Mouse (Mus musculus): ENCODE measurements around the gene S100pbp. TPM values are rescaled to one million over a fixed set of nuclear protein-coding genes. Genes with fewer than 3 reads are reported as not detected.
"Not testable (repeated sequence)": the region's sequence is repeated elsewhere in the genome, so short reads cannot be mapped to it uniquely, and the experiment has no call there.

Gene S100pbp
- polyA plus RNA-seq, 1 experiment from 2014 or later = 10.8 TPM

DNA sequence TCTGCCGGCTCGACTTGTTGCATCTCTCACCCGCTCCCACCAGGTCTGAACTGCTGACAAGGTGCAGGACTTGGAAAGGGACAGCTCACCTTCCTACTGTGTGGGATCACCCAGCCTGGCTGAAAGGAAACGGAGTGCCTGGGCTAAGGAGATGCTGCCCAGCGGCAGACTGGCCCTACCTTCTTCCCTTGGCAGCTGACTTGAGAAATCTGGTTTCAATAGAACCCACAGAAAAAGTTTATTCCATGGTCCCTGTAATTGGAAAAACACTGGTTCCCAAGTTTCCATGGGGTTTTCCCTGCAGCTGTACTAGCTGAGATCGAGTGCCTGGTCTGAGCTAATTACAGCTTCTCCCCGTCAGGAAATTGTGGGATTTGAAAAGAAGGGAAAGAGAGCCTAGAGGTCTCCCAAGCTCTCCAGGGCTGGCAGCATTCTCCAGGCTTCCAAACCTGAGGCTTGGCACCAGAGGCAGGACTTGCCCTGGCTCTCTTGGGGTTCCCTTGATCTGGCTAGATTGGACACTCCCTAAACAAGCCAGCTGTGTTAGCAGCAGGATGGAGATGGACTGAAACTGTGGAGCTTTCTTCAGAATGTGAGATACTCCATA is 29.1 kb upstream of the S100pbp start:
- no peaks in the 10 kb centered on the region for H3K9me3 ChIP-seq (replicated peaks)
- peaks cover 13% of the 10 kb centered on the region for H3K4me1 ChIP-seq (replicated peaks)
- WGBS = 75% methylated on average over 7 of the region's 7 CpGs
- peaks cover 29% of the 10 kb centered on the region for H3K27me3 ChIP-seq
- peaks cover 46% of the 10 kb centered on the region for H3K36me3 ChIP-seq
- H3K27ac ChIP-seq = no peak overlapping the region
- no peak overlapping the region for H3K4me2 ChIP-seq
- H3K4me3 ChIP-seq = no peak overlapping the region
- no peak overlapping the region for H3K9ac ChIP-seq
- ATAC-seq (replicated peaks; ENCODE audit: insufficient number of reproducible peaks, insufficient read depth, low FRiP score, low read depth) = no peak

DNA sequence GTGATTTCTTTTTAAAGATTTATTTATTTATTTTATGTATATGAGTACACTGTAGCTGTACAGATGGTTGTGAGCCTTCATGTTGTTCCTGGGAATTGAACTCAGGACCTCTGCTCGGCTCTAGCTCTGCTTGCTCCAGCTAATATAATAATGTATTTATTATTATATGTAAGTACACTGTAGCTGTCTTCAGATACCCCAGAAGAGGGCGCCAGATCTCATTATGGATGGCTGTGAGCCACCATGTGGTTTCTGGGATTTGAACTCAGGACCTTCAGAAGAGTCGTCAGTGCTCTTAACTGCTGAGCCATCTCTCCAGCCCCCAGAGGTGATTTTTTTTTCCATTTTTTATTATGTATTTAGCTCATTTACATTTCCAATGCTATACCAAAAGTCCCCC is 23.0 kb upstream of the S100pbp start:
- H3K4me3 ChIP-seq; H3K27me3 ChIP-seq; H3K4me2 ChIP-seq; H3K4me1 ChIP-seq (replicated peaks); H3K9me3 ChIP-seq (replicated peaks); H3K9ac ChIP-seq; H3K27ac ChIP-seq; ATAC-seq (replicated peaks; ENCODE audit: insufficient number of reproducible peaks, insufficient read depth, low FRiP score, low read depth): not testable (repeated sequence)
- peaks cover 72% of the 10 kb centered on the region for H3K36me3 ChIP-seq
- WGBS = 72% methylated on average over 3 of the region's 3 CpGs

DNA sequence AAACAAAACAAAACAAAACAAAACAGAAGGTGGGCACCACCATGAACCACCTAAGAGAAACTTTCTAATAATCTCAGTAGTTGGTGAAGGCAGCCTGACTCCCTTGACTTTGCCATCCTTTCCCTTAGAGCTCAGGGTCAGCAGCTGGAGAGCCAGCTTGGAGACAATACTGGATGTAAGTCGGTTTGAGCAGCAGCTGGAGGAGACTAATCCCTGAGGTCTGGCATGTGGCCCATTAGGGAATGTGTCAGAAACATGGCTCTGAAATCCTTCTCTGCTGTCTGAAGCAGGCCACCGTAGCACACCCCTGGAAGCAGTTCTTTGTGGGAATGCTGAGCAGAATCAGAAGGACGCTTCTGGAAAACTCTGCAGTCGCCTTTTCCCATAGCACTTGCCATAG is 21.9 kb upstream of the S100pbp start:
- Histone ChIP-seq H3K9ac (no peak overlapping the region), H3K27ac (no peak overlapping the region), H3K4me2 (no peak overlapping the region), H3K36me3 (peaks cover 70% of the 10 kb centered on the region), H3K4me1 (replicated peaks) (no peaks in the 10 kb centered on the region), H3K27me3 (no peaks in the 10 kb centered on the region), H3K9me3 (replicated peaks) (no peaks in the 10 kb centered on the region), H3K4me3 (no peak overlapping the region)
- WGBS = 64% methylated on average over 4 of the region's 4 CpGs
- ATAC-seq (replicated peaks; ENCODE audit: insufficient number of reproducible peaks, insufficient read depth, low FRiP score, low read depth) = no peak

DNA sequence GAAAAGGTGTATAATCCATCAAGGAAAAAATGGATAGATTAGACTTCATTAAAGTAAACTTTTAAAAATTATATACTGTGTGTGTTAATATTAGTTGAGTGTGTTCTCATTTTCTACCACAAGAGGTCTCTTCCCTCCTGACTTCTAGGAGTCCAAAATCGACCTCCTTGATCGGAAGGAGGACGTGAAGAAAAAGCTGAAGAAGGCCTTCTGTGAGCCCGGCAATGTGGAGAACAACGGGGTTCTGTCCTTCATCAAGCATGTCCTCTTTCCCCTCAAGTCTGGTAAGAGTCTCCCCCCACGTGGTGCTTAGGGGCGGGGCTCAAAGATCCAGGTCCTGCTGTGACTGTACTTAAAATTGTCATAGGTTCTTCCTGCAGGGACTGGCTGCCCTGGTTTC is 20.0 kb upstream of the S100pbp start:
- peaks cover 68% of the 10 kb centered on the region for H3K36me3 ChIP-seq
- no peaks in the 10 kb centered on the region for H3K9me3 ChIP-seq (replicated peaks)
- H3K4me2 ChIP-seq = no peak overlapping the region
- no peak overlapping the region for H3K9ac ChIP-seq
- no peak for ATAC-seq (replicated peaks; ENCODE audit: insufficient number of reproducible peaks, insufficient read depth, low FRiP score, low read depth)
- no peaks in the 10 kb centered on the region for H3K4me1 ChIP-seq (replicated peaks)
- H3K4me3 ChIP-seq = no peak overlapping the region
- H3K27ac ChIP-seq = no peak overlapping the region
- H3K27me3 ChIP-seq = no peaks in the 10 kb centered on the region
- WGBS = 71% methylated on average over 7 of the region's 7 CpGs

DNA sequence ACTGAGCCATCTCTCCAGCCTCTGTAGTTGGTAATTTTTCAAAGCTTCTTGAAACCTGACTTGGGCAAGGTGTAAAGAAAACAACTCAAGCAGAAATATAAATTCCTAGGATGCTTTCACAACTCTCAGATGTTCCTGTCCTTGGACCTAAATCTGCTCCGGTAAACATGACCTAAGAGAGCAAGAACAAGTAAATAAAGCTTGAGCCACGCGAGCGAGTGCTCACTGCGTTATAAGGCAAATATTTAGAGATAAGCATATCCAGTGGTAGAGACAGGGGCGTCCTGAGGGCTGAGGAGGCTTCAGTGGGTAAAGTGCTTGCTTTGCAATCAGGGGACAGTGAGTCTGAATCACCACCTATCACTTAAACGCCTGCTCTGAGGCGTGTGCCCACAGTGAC is 17.3 kb upstream of the S100pbp start:
- Histone ChIP-seq H3K27ac (no peak overlapping the region), H3K4me2 (no peak overlapping the region), H3K4me3 (no peak overlapping the region), H3K36me3 (peaks cover 78% of the 10 kb centered on the region), H3K9ac (no peak overlapping the region), H3K27me3 (no peaks in the 10 kb centered on the region), H3K9me3 (replicated peaks) (no peaks in the 10 kb centered on the region), H3K4me1 (replicated peaks) (no peaks in the 10 kb centered on the region)
- 85% methylated on average over 8 of the region's 8 CpGs for WGBS
- no peak for ATAC-seq (replicated peaks; ENCODE audit: insufficient number of reproducible peaks, insufficient read depth, low FRiP score, low read depth)

DNA sequence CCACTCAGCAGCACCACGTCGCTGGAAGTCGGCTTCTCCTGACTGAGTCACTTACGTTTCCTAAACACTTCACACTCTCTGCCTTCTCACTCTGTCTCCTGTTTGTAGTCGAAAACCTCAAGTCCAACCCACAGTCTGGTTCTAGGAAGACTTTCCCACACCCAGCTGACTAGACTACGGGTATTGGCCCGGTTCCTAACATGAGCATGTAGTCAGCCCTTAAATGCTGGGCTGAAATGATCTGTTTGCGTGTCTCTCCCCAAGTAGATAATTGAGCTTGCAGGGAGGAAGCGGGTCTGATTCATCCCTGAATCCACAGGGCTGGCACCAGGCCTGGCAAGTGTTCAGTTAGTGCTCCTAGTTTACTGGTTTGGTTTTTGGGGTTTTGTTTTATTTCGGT is 15.1 kb upstream of the S100pbp start:
- 90% methylated on average over 10 of the region's 10 CpGs for WGBS
- Histone ChIP-seq H3K4me2 (no peak overlapping the region), H3K4me1 (replicated peaks) (no peaks in the 10 kb centered on the region), H3K9me3 (replicated peaks) (no peaks in the 10 kb centered on the region), H3K27me3 (no peaks in the 10 kb centered on the region), H3K27ac (no peak overlapping the region), H3K9ac (no peak overlapping the region), H3K36me3 (peaks cover 78% of the 10 kb centered on the region), H3K4me3 (no peak overlapping the region)
- no peak for ATAC-seq (replicated peaks; ENCODE audit: insufficient number of reproducible peaks, insufficient read depth, low FRiP score, low read depth)

DNA sequence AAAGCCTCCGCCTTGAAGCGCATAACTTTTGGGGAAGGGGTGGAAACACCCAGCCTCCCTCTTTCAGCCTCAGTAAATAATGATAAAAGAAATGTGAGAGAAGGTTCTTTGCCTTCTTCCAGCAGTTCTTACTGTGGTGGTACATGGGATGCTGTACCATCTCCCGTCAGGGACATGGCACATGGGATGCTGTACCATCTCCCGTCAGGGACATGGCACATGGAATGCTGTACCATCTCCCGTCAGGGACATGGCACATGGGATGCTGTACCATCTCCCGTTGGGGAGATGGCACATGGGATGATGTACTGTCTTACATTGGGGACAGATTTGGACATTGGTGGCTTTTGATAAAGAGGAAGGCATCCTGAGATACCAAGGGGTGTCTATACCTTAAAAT is 8.0 kb upstream of the S100pbp start:
- Histone ChIP-seq H3K36me3 (peaks cover 52% of the 10 kb centered on the region), H3K4me1 (replicated peaks) (no peaks in the 10 kb centered on the region), H3K27ac (no peak overlapping the region), H3K9me3 (replicated peaks) (no peaks in the 10 kb centered on the region), H3K4me3 (no peak overlapping the region), H3K4me2 (no peak overlapping the region), H3K27me3 (no peaks in the 10 kb centered on the region), H3K9ac (no peak overlapping the region)
- no peak for ATAC-seq (replicated peaks; ENCODE audit: insufficient number of reproducible peaks, insufficient read depth, low FRiP score, low read depth)
- WGBS = 97% methylated on average over 6 of the region's 6 CpGs

DNA sequence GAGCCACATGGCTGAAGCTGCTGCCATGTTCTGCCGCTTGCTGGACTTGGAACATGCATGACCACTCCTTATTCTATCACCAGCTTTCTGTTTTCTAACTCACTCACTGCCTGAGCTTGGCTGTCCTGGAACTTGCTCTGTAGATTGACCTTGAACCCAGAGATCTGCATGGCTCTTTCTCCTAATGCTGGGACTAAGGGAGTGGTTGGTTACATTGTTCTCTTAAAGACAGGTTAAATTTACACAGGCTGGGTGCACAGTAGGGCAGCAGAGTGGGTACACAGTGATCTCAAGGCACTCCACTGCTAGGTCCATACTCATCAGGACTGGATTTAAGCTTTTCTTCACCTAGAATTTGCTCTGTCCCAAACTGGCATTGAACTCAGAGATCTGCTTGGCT is 4.8 kb upstream of the S100pbp start:
- Histone ChIP-seq H3K9me3 (replicated peaks) (no peaks in the 10 kb centered on the region), H3K9ac (no peak overlapping the region), H3K36me3 (peaks cover 31% of the 10 kb centered on the region), H3K4me2 (no peak overlapping the region), H3K27ac (no peak overlapping the region), H3K4me3 (no peak overlapping the region), H3K27me3 (no peaks in the 10 kb centered on the region), H3K4me1 (replicated peaks) (peaks cover 16% of the 10 kb centered on the region)
- 95% methylated on average over 1 of the region's 1 CpGs for WGBS
- no peak for ATAC-seq (replicated peaks; ENCODE audit: insufficient number of reproducible peaks, insufficient read depth, low FRiP score, low read depth)

DNA sequence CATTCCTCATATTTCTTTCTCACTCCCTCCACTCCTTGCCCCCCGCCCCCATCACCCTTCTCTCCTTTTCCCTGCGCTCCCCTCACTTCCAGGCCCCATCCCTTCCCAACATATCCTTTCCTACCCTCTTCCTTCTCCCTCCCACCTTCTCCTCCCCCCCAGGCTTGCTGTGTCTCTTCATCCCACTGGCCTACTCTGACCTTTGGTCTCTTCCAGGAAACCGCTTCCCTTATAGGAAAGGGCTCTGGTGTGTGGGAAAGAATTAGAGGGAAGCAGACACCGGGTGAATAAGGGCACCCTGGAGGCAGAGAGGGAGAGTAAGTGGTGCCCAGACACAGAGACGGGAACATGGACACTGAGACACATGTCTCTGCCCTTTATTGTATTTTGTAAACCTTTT is 2.2 kb upstream of the S100pbp start:
- no peaks in the 10 kb centered on the region for H3K27me3 ChIP-seq
- H3K4me3 ChIP-seq = no peak overlapping the region
- 74% methylated on average over 5 of the region's 5 CpGs for WGBS
- H3K27ac ChIP-seq = no peak overlapping the region
- peaks cover 9% of the 10 kb centered on the region; the same call in 1 of the 2 replicates for H3K36me3 ChIP-seq
- peaks cover 24% of the 10 kb centered on the region for H3K4me1 ChIP-seq (replicated peaks)
- no peak overlapping the region for H3K4me2 ChIP-seq
- no peaks in the 10 kb centered on the region for H3K9me3 ChIP-seq (replicated peaks)
- ATAC-seq (replicated peaks; ENCODE audit: insufficient number of reproducible peaks, insufficient read depth, low FRiP score, low read depth) = no peak
- no peak overlapping the region for H3K9ac ChIP-seq

DNA sequence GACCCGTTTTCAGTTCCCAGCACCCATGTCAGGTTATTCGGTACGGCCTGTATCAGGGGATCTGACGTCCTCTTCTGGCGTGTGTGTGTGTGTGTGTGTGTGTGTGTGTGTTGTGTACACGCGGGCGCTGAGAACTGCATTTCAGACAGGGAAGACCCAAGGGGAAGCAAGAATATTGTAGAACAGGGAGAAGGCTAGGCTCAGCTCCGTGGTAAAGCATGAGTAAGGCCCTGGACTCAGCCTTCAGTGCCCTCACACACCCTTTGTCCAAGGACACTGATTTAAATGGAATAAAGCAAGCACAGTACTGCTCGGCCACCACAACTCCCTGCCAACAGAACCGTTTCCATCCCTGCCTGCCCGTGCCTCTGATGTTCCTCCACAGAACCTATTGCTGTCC is 1.0 kb upstream of the S100pbp start:
- Histone ChIP-seq H3K9ac (peak overlapping the region; percentile 69), H3K36me3 (0 out of 2 replicates have a peak, but pooled peaks cover under 1% of the 10 kb centered on the region), H3K4me1 (replicated peaks) (peaks cover 24% of the 10 kb centered on the region), H3K27me3 (no peaks in the 10 kb centered on the region), H3K4me2 (peak overlapping the region; percentile 74), H3K9me3 (replicated peaks) (no peaks in the 10 kb centered on the region), H3K27ac (peak overlapping the region; percentile 93), H3K4me3 (peak overlapping the region; percentile 66)
- WGBS = 3% methylated on average over 12 of the region's 12 CpGs
- ATAC-seq (replicated peaks; ENCODE audit: insufficient number of reproducible peaks, insufficient read depth, low FRiP score, low read depth) = no peak

DNA sequence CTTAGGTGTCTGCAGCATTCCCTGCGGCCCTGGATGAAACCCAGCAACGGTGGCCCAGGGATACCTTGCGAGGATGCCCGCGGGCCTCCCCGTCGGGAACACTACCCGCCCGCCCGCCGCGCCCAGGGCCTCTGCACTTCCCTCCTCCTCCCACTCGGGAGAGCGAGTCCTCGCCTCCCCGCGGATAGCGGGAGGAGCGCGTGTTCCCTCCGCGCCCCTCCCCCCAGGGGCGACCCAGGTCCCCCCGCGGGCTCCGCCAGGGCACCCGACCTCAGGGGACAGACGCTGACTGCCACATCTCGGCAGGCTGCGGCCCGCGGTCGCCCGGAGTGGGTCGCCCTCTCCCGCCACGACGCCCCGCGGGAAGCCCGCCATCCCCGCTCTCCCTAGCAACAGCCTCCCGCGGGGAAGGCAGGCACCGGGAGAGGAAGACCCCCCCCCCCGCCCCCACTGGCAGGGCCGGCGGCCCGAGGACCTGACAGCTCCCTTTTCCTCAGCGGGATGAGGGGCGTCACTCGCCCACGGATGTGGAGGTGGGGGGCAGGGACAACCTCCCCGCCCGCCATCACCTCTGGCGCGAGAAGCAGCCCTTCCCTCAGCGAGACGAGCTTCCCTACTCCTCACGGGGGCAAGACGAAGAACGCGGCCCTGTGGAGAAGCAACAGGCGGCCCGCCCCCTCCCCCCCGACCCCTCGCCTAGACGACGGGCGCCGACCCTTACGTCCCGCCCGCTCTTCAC is 555 bp downstream of the S100pbp start:
- Histone ChIP-seq H3K4me2 (peak overlapping the region; percentile 82), H3K27ac (peak overlapping the region; percentile 93), H3K36me3 (no peaks in the 10 kb centered on the region), H3K27me3 (no peaks in the 10 kb centered on the region), H3K4me3 (peak overlapping the region; percentile 66), H3K9ac (peak overlapping the region; percentile 78), H3K4me1 (replicated peaks) (peaks cover 24% of the 10 kb centered on the region), H3K9me3 (replicated peaks) (no peaks in the 10 kb centered on the region)
- ATAC-seq (replicated peaks; ENCODE audit: insufficient number of reproducible peaks, insufficient read depth, low FRiP score, low read depth) = peak; percentile 63
- WGBS = under 1% methylated on average over 72 of the region's 74 CpGs

Data from heart, embryonic 15.5 days (tissue).